Mouse (Mus musculus): ENCODE results near the gene Gm7694.

Gm7694 gene

GRCm38 (mm10) chr1:170306232-170306631 lies at the start of gene Gm7694:
Gene Gm7694 (minus strand): TSS chr1:170306332.
- in situ Hi-C loops (cut with MboI; ENCODE audit: low sequenced_read_pairs): no loop called here

- in situ Hi-C loops (cut with MboI; ENCODE audit: low sequenced_read_pairs): no loop called here
Observed at GRCm38 (mm10) chr1:170353335-170353734, 47.2 kb upstream of the Gm7694 start.

GRCm38 (mm10) chr1:170351080-170351479 lies 44.9 kb upstream of the Gm7694 start:
- in situ Hi-C loops (cut with MboI; ENCODE audit: low sequenced_read_pairs): no loop called here

- in situ Hi-C loops (cut with MboI; ENCODE audit: low sequenced_read_pairs): no loop called here
Observed at GRCm38 (mm10) chr1:170346266-170346665, 40.1 kb upstream of the Gm7694 start.

DNA sequence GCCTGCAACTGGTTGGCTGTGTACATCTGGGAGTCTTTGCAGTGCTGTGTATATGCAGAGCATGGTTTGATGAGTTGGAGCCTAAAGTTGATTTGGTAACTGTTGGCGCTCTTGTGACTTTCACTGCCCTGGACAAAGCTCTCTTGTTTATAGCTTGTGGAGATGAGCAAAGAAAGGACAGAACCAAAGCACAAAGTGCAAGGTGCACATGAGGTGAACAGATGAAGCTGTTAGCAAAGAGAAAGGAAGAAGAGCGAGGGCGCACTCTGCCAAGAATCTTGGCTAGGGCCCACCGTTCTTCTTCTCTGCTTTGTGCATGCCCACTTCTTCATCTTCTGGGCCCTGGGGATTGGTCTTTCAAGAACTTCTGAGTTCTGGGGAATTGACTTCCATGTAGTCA lies 37.8 kb upstream of the Gm7694 start:
- in situ Hi-C loops (cut with MboI; ENCODE audit: low sequenced_read_pairs): no loop called here

- in situ Hi-C loops (cut with MboI; ENCODE audit: low sequenced_read_pairs): no loop called here
Observed at GRCm38 (mm10) chr1:170343081-170343480, 36.9 kb upstream of the Gm7694 start.

DNA sequence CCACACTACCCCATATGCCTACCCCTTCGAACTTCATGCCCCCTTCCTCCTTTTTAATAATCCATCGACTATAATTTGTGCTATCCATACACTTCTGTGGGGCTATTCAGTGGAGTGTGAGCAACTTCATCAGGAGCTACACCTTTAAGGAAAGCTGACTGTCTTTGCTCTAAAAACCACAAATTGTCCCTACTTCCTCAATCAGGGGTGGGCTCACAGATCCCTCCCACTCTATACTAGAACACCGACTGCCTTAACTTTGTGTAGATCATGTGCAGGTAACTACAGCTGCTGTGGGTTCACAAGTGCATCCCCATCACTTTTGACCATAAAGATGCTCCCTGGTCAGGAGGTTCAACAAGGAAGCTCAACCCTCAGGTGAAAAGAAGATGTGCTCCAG lies 33.8 kb upstream of the Gm7694 start:
- in situ Hi-C loops (cut with MboI; ENCODE audit: low sequenced_read_pairs): no loop called here

GRCm38 (mm10) chr1:170332775-170333174 lies 26.6 kb upstream of the Gm7694 start:
- in situ Hi-C loops (cut with MboI; ENCODE audit: low sequenced_read_pairs): no loop called here

GRCm38 (mm10) chr1:170331926-170332325 lies 25.8 kb upstream of the Gm7694 start:
- in situ Hi-C loops (cut with MboI; ENCODE audit: low sequenced_read_pairs): no loop called here

DNA sequence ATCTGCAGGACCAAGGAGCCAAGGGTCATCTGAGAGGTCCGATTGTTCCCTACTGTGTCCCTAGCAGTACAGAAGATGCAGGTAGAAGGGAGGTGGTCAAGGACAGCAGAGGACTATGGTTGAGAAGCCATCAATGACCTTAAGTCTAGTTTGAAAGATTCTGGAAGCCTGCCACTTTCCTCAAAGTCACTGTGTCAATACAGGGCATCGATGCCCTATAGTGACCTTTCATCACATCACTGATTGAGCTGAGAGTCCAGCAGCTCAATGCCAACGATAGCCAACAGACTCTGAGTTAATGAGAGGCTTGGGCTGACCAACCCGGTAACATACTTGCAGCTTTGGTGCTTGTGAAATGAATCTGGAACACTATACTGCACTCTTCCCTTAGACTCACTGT lies 19.1 kb upstream of the Gm7694 start:
- in situ Hi-C loops (cut with MboI; ENCODE audit: low sequenced_read_pairs): no loop called here

GRCm38 (mm10) chr1:170324312-170324711 lies 18.2 kb upstream of the Gm7694 start:
- in situ Hi-C loops (cut with MboI; ENCODE audit: low sequenced_read_pairs): no loop called here

DNA sequence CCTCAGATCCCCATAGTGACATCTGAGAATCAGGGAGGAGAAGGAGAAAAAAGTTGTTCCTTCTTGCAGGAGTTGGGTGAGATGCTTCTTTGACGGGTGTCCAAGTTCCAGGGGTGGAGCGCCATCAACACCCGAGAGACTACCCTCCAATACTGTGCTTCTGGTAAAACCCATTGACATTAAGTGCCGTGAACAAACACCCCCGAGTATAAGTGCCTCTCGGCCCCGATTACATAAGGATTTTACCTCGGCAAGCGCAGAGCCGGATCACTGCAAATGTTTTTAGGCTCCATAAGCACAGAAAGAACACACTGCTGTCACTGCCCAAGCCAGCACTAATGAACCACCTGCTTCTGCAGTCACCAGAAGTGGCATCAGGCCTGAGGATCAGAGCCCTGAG lies 16.9 kb upstream of the Gm7694 start:
- in situ Hi-C loops (cut with MboI; ENCODE audit: low sequenced_read_pairs): no loop called here

- in situ Hi-C loops (cut with MboI; ENCODE audit: low sequenced_read_pairs): no loop called here
Observed at GRCm38 (mm10) chr1:170322046-170322445, 15.9 kb upstream of the Gm7694 start.

DNA sequence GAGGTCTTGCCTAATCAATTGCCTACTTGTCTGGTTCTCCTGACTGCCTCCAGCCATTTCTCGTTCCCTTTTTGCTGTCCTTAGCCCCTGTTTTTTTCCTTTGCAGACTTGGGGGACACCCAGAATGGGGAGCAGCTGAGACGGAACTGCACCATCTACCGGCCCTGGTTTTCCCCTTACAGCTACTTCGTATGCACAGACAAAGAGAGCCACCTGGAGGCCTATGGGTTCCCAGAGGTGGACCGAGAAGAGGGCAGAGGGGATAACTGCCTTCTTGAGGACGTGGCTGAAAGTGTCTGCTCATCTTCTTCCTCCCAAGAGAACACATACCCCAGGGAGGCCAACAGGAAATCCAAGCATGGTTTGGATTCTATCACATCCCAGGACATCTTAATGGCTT lies 5.3 kb upstream of the Gm7694 start:
- in situ Hi-C loops (cut with MboI; ENCODE audit: low sequenced_read_pairs): no loop called here

DNA sequence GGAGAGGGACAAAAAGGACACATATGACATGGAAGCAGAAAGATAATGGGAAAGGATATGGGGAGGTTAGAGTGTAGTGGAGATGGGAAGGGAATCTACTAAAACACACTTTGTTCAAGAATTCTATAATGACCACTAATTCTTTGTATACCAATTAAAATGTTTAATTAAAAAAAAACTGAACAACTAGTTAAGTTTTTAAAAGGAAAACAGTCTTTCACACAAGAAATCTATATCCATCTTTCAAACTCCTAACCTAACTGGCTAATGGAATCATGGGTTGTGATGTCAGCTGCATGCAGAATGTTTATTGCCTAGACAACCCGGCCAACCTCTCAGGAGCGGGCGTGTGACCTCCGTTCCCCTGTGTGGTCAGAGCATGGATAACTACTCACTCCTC lies 2.4 kb upstream of the Gm7694 start, which contains the start of gene Spata46:
TSS of gene Spata46 (plus strand) at position 301 of the 400 bp plus-strand sequence.
- in situ Hi-C loops (cut with MboI; ENCODE audit: low sequenced_read_pairs): no loop called here

- in situ Hi-C loops (cut with MboI; ENCODE audit: low sequenced_read_pairs): no loop called here
Observed at GRCm38 (mm10) chr1:170305002-170305401, 1.1 kb downstream of the Gm7694 start.

GRCm38 (mm10) chr1:170303103-170303502 lies 3.0 kb downstream of the Gm7694 start:
- in situ Hi-C loops (cut with MboI; ENCODE audit: low sequenced_read_pairs): no loop called here

DNA sequence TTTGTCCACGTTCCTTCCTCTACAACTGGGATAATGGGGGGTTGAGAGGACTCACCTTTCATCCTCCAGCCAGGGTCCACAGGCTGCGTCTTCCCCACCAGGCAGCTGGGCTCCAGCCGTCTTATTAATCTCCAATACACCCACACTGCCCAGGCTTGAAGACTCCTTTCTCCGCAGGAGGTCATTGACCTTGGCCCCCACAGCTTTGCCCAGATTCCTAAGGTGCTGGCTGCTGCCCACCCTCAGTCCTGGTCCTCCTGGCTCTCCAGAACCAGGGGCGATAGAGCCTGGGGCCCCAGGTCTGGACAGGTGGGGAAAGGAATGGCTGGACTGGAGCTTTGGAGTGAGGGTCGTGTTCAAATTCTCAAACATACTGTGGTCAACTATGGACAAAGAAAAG lies 3.7 kb downstream of the Gm7694 start:
- in situ Hi-C loops (cut with MboI; ENCODE audit: low sequenced_read_pairs): no loop called here

DNA sequence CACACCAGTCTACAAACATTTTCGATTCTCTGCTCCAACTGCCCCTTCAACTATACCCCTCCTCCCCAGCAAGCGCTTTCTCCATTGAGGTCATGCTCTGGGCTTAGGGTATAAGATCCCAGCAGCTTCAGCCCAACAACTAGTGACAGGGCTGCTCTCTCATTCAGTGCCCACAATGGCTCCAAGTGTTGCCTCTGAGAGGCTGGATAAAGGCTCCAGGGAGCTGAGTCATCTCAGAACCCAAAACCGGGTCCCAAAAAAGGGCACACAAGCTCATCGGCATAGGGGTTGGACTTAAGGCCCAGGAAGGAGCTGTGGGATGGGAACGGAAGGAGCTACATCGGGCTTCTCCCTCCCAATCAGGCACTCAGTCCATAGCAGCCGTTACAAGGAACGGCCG lies 4.4 kb downstream of the Gm7694 start:
- in situ Hi-C loops (cut with MboI; ENCODE audit: low sequenced_read_pairs): no loop called here

GRCm38 (mm10) chr1:170299496-170299895 lies 6.6 kb downstream of the Gm7694 start:
- in situ Hi-C loops (cut with MboI; ENCODE audit: low sequenced_read_pairs): no loop called here

DNA sequence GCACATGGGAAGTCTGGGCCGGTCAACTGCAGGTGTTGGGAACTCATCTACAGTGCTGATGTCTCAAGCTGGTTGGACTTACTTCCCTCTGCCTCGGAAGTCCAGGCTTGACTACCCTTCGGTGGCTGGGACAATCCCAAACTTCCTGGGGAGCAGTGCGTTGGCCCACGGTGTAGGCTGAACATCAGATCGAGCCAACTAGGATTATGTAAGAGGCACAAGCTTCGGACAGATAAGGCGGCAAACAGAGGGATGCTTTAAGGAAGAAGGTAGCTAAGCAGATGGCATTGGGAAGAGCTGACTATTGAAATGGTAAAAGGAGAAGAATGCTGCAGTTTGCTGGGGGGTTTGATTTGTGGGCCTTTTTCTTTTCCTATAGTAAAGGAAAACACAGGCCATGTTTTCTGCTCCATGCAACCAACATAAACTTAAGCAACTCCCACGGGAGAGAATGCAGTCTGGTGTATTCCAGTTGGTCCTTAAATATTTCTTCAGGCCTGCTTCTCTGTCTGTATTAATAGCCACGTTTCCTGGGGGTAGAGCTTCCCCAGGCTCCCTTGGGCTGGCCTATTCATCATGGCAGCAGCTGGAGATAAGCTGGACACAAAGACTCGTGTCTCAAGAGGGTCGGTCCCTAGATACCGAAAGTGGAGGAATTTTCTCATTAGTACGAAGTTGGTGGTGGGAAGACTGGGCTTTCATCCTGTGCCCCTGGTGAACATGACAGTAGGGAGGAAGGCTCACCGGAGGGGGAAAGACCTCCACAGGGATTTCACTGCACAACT lies 11.2 kb downstream of the Gm7694 start:
- in situ Hi-C loops (cut with MboI; ENCODE audit: low sequenced_read_pairs): no loop called here

DNA sequence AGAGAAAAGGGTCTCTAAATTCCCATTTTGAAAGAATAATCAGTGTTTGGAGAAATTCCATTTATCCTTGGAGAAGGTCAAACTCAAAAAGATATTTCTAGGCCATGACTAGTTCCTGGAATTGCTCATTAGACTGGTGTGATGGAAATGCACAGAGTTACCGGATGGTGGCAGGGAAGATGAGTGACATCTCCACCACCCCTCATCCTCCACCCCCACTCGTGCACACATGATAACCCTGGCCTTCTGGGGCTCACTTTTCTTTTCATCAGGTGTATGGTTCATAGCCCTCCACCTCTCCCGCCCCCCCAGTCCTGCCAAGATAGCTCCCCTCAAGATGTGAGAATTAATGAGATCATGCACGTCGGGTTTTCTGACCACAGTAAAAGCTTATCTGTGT lies 12.9 kb downstream of the Gm7694 start:
- in situ Hi-C loops (cut with MboI; ENCODE audit: low sequenced_read_pairs): no loop called here
